In genomic region chr2:121289730-121290540, GRCm38 (mm10) we compare ENCODE assay signal across 8 mouse cellular contexts. TPM values are rescaled to one million over a fixed set of nuclear protein-coding genes. Genes with fewer than 3 reads are reported as not detected.
A peak's percentile ranks its signal among the peaks of the same experiment; 100 is the strongest.
DNase-seq lines count a peak whose midpoint lies in the region; ATAC-seq and TF ChIP-seq lines count a peak whose summit lies in the region.

No protein-coding gene starts in this region.

- peaks cover 73% of the 10 kb centered on the region for H3K27me3 ChIP-seq in megakaryocyte, embryonic 14.5 days (replicated peaks)
- peaks cover 10% of the 10 kb centered on the region for H3K27me3 ChIP-seq in heart, postnatal 0 days (ENCODE audit: control insufficient read depth, insufficient read depth, low read length)
- no peaks in the 10 kb centered on the region for H3K27me3 ChIP-seq in midbrain, embryonic 11.5 days (ENCODE audit: control insufficient read depth, insufficient read depth, low read length)

- peak; percentile 51 for TF ChIP-seq CTCF in heart, postnatal 0 days (IDR thresholded peaks at IDR 0.05; ENCODE audit: low read depth)

- peak; percentile 58 for DNase-seq in cerebellum, adult 11-12 months
- no peak for DNase-seq in cerebellum, adult 11 months
- DNase-seq in heart, postnatal 0 days (ENCODE audit: low spot score): no peak
- no peak for DNase-seq in midbrain, embryonic 11.5 days (ENCODE audit: low spot score, missing footprints)
- DNase-seq in T-cell, adult 2 months (ENCODE audit: low spot score): no peak
- no peak for DNase-seq in urinary bladder, postnatal 10 days (ENCODE audit: low spot score)

- no peak for ATAC-seq in megakaryocyte, adult 5-6 weeks (ENCODE audit: poor library complexity, severe bottlenecking)
- no peak for ATAC-seq in heart, postnatal 0 days (ENCODE audit: insufficient read depth, low read depth)
- peak; percentile 66; the same call in 1 of the 2 replicates for ATAC-seq in midbrain, embryonic 11.5 days (ENCODE audit: low FRiP score)

- peaks cover 47% of the 10 kb centered on the region for H3K4me1 ChIP-seq in megakaryocyte, embryonic 14.5 days
- peaks cover 25% of the 10 kb centered on the region for H3K4me1 ChIP-seq in heart, postnatal 0 days (ENCODE audit: control insufficient read depth, insufficient read depth)
- H3K4me1 ChIP-seq in midbrain, embryonic 11.5 days (ENCODE audit: control insufficient read depth, insufficient read depth, low read length): peaks cover 30% of the 10 kb centered on the region

- no peaks in the 10 kb centered on the region for H3K36me3 ChIP-seq in megakaryocyte, embryonic 14.5 days (replicated peaks; ENCODE audit: low read length)
- no peaks in the 10 kb centered on the region for H3K36me3 ChIP-seq in heart, postnatal 0 days (replicated peaks; ENCODE audit: control insufficient read depth, insufficient read depth, low read length)
- H3K36me3 ChIP-seq in midbrain, embryonic 11.5 days (ENCODE audit: control insufficient read depth, insufficient read depth, low read length): no peaks in the 10 kb centered on the region

- 6% methylated on average over 36 of the region's 36 CpGs for WGBS in heart, postnatal 0 days
- 4% methylated on average over 36 of the region's 36 CpGs for WGBS in midbrain, embryonic 11.5 days

- peak overlapping the region; percentile 92 for H3K4me3 ChIP-seq in megakaryocyte, embryonic 14.5 days (replicated peaks)
- peak overlapping the region; percentile 66 for H3K4me3 ChIP-seq in heart, postnatal 0 days (ENCODE audit: low read depth, low read length)
- peak overlapping the region; percentile 63 for H3K4me3 ChIP-seq in midbrain, embryonic 11.5 days (ENCODE audit: low read depth, low read length)

- no peak for TF ChIP-seq EP300 in heart, postnatal 0 days (IDR thresholded peaks at IDR 0.05; ENCODE audit: low read depth)

- peak overlapping the region; percentile 31; the same call in 1 of the 2 replicates for H3K9ac ChIP-seq in heart, postnatal 0 days (replicated peaks; ENCODE audit: low read depth, low read length)
- H3K9ac ChIP-seq in midbrain, embryonic 11.5 days (ENCODE audit: low read length): peak overlapping the region; percentile 54

- H3K27ac ChIP-seq in heart, postnatal 0 days (ENCODE audit: low read depth): no peak overlapping the region
- no peak overlapping the region for H3K27ac ChIP-seq in midbrain, embryonic 11.5 days (ENCODE audit: low read depth, low read length)

- H3K4me2 ChIP-seq in heart, postnatal 0 days (ENCODE audit: low read depth, low read length): peak overlapping the region; percentile 88
- H3K4me2 ChIP-seq in midbrain, embryonic 11.5 days: peak overlapping the region; percentile 85

- no peaks in the 10 kb centered on the region for H3K9me3 ChIP-seq in megakaryocyte, embryonic 14.5 days
- no peaks in the 10 kb centered on the region for H3K9me3 ChIP-seq in heart, postnatal 0 days (replicated peaks; ENCODE audit: control insufficient read depth, low read length)
- H3K9me3 ChIP-seq in midbrain, embryonic 11.5 days (ENCODE audit: control insufficient read depth, low read length): no peaks in the 10 kb centered on the region

RNA-seq across cellular contexts. Expression of gene Map1a, which starts 0.5 kb away (rescaled TPM):
- 1.6 and 11.4 TPM in 2 replicates for polyA plus RNA-seq in megakaryocyte, embryonic 14.5 days (2012; ENCODE audit: insufficient read depth, low replicate concordance)
- 0.96 TPM in 1 of 2 replicates, not detected in the other for total RNA-seq in megakaryocyte, adult 5-6 weeks (2015)
- 0.04 and 0.08 TPM in 2 replicates for total RNA-seq in megakaryocyte, adult 5-6 weeks (2017)
- 14.5 and 24.9 TPM in 2 replicates for total RNA-seq in heart, postnatal 0 days (2014; rRNA removed; ENCODE audit: low replicate concordance)
- polyA plus RNA-seq in heart, postnatal 0 days (2015; fragmentation: Nextera tagmentation; extraction: Ambion mirVana): 3.7 and 4.8 TPM in 2 replicates
- polyA plus RNA-seq in midbrain, embryonic 11.5 days (2014; fragmentation: Nextera tagmentation; extraction: Ambion mirVana): 11.2 and 14.3 TPM in 2 replicates

RNA-seq across cellular contexts. Expression of gene Trp53bp1, which starts 18.7 kb away (rescaled TPM):
- polyA plus RNA-seq in megakaryocyte, embryonic 14.5 days (2012; ENCODE audit: insufficient read depth, low replicate concordance): 8.6 TPM in 1 of 2 replicates, not detected in the other
- 8.3 and 10.3 TPM in 2 replicates for total RNA-seq in megakaryocyte, adult 5-6 weeks (2015)
- total RNA-seq in megakaryocyte, adult 5-6 weeks (2017): 4.6 and 7.9 TPM in 2 replicates
- 74.4 and 79.6 TPM in 2 replicates for total RNA-seq in heart, postnatal 0 days (2014; rRNA removed; ENCODE audit: low replicate concordance)
- 18.5 and 20.3 TPM in 2 replicates for polyA plus RNA-seq in heart, postnatal 0 days (2015; fragmentation: Nextera tagmentation; extraction: Ambion mirVana)
- 132 and 138 TPM in 2 replicates for polyA plus RNA-seq in midbrain, embryonic 11.5 days (2014; fragmentation: Nextera tagmentation; extraction: Ambion mirVana)
